Mouse (Mus musculus): ENCODE data around the gene Pum2.

GRCm38 (mm10) chr12:8782565-8782964 lies 108.6 kb downstream of the Pum2 start:
- no peak for TF ChIP-seq CTCF (IDR thresholded peaks at IDR 0.05; ENCODE audit: control insufficient read depth, insufficient read depth, insufficient read length)
- TF ChIP-seq MAX (IDR thresholded peaks at IDR 0.05): no peak
- no peak for TF ChIP-seq USF1 (IDR thresholded peaks at IDR 0.05; ENCODE audit: low read depth)
